Mouse (Mus musculus) myocyte (in vitro differentiated cells): ENCODE data around the gene Gm28635. TPM values are rescaled to one million over a fixed set of nuclear protein-coding genes. Genes with fewer than 3 reads are reported as not detected.
A peak's percentile ranks its signal among the peaks of the same experiment; 100 is the strongest.
"Not testable (repeated sequence)": the region's sequence is repeated elsewhere in the genome, so short reads cannot be mapped to it uniquely, and the experiment has no call there.

Experiments used
- H3K27me3 ChIP-seq: one replicate; pipeline ENCODE4 v1.6.1; 2011; ENCODE audit not compliant: control insufficient read depth, insufficient read depth, insufficient read length
- H3K36me3 ChIP-seq: one replicate; pipeline ENCODE4 v1.6.1; 2011; ENCODE audit not compliant: control insufficient read depth, insufficient read depth
- H3K4me2 ChIP-seq: one replicate; pipeline ENCODE4 v1.6.1; 2011; ENCODE audit warnings: low read depth, control low read depth
- H3K4me3 ChIP-seq: one replicate; pipeline ENCODE4 v1.5.1; 2011; ENCODE audit warnings: mild to moderate bottlenecking, control low read depth, moderate library complexity
- H3K79me2 ChIP-seq: one replicate; pipeline ENCODE4 v1.6.1; 2011; ENCODE audit not compliant: control insufficient read depth, insufficient read depth
- H3ac ChIP-seq: one replicate; pipeline ENCODE4 v1.6.1; 2011; ENCODE audit not compliant: control insufficient read depth, insufficient read length
- CEBPB ChIP-seq: IDR thresholded peaks from 2 replicates; pipeline ENCODE4 v1.6.1; 2011; ENCODE audit warnings: mild to moderate bottlenecking, moderate library complexity; ENCODE audit not compliant: poor library complexity, insufficient read depth, severe bottlenecking
- E2F4 ChIP-seq: IDR thresholded peaks from one replicate; pipeline ENCODE4 v1.6.1; 2011; ENCODE audit warnings: mild to moderate bottlenecking, control low read depth, moderate library complexity; ENCODE audit not compliant: insufficient read depth
- MAX ChIP-seq: IDR thresholded peaks from one replicate; pipeline ENCODE4 v1.6.1; 2011; ENCODE audit warnings: low read depth, mild to moderate bottlenecking, control low read depth
- MYOD1 ChIP-seq, 3 experiments: IDR thresholded peaks; one replicate each; pipeline ENCODE4 v1.6.1; 2011; ENCODE audit warnings: control low read depth in 2 of 3, low read depth in 2 of 3, mild to moderate bottlenecking in 2 of 3, moderate library complexity in 1 of 3; ENCODE audit not compliant: insufficient read length in 2 of 3, control insufficient read depth in 1 of 3
- MYOG ChIP-seq, 3 experiments: IDR thresholded peaks; one replicate each; pipeline ENCODE4 v1.6.1; 2011; ENCODE audit warnings: control low read depth in 2 of 3, low read depth in 2 of 3, mild to moderate bottlenecking in 2 of 3; ENCODE audit not compliant: insufficient read length in 2 of 3, control insufficient read depth in 1 of 3, insufficient read depth in 1 of 3
- POLR2A ChIP-seq: IDR thresholded peaks from one replicate; pipeline ENCODE4 v1.6.1; 2011; ENCODE audit warnings: low read depth, mild to moderate bottlenecking, control low read depth, moderate library complexity; ENCODE audit not compliant: insufficient read length
- POLR2AphosphoS2 ChIP-seq: IDR thresholded peaks from one replicate; pipeline ENCODE4 v1.6.1; 2011; ENCODE audit warnings: low read depth, control low read depth; ENCODE audit not compliant: insufficient read length
- REST ChIP-seq: IDR thresholded peaks from one replicate; pipeline ENCODE4 v1.6.1; 2011; ENCODE audit warnings: mild to moderate bottlenecking, control low read depth, moderate library complexity; ENCODE audit not compliant: insufficient read depth, insufficient read length
- SRF ChIP-seq: IDR thresholded peaks from one replicate; pipeline ENCODE4 v1.6.1; 2011; ENCODE audit warnings: low read depth; ENCODE audit not compliant: control insufficient read depth, insufficient read length
- TCF12 ChIP-seq: IDR thresholded peaks from one replicate; pipeline ENCODE4 v1.6.1; 2011; ENCODE audit warnings: mild to moderate bottlenecking, control low read depth; ENCODE audit not compliant: poor library complexity, insufficient read depth, severe bottlenecking
- TCF3 ChIP-seq: IDR thresholded peaks from one replicate; pipeline ENCODE4 v1.6.1; 2011; ENCODE audit warnings: low read depth, control low read depth; ENCODE audit not compliant: insufficient read length
- USF1 ChIP-seq: IDR thresholded peaks from one replicate; pipeline ENCODE4 v1.6.1; 2011; ENCODE audit warnings: low read depth, mild to moderate bottlenecking, control low read depth, moderate library complexity
- polyA plus RNA-seq: library from polyadenylated mRNA; unstranded; fragments of >200 nt; fragmentation: generic; extraction: Trizol; gene quantifications from one replicate; pipeline ENCODE4 v1.2.1, GENCODE M21; 2012; ENCODE audit warnings: missing spikeins

Gene Gm28635
- polyA plus RNA-seq, 1 experiment: not detected

DNA sequence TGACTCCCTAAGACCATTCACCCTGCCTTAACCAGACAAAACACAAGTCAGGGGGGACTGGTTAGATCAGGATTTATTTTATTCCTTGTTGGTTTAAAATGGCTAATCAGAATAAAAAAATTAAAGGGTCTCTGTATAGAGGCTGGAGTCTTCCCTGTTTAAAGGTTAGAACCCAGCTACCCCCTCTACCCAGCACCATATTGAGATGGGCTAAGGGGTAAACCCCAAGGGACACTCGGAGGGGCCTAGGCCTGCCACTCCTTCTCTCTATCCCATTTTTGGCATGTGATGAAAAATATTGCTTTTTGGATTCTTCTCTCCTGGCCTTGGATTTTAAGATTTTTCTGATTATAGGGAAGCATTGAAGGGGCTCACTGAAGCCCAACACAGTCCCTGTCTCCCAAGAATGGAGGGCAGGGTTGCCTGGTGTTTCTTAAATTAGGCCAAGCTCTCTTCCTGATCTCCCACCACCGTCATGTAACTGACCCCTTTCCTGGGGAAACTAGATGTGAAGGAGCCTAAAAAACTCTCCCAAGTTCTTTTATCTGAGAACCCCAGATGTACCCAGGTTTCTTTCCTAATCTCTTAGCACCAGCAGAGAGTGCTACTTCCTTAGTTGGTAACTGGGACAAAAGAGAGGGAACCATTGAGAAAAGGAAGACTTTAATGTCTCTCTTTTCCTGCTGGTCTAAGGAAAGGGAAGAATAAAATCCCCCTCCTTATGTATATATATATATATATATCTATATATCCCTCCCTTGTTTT is 10.4 kb upstream of the Gm28635 start:
- no peaks in the 10 kb centered on the region for H3K79me2 ChIP-seq
- no peak for TF ChIP-seq TCF3
- TF ChIP-seq MYOG (IDR thresholded peaks at IDR 0.05; ENCODE audit: control insufficient read depth in 1 of 3, insufficient read depth in 1 of 3, insufficient read length in 2 of 3, low read depth in 2 of 3): no peak
- no peak for TF ChIP-seq POLR2AphosphoS2
- no peak for TF ChIP-seq CEBPB
- no peak for TF ChIP-seq POLR2A
- TF ChIP-seq SRF: no peak
- TF ChIP-seq REST: no peak
- TF ChIP-seq E2F4: no peak
- TF ChIP-seq MYOD1 (IDR thresholded peaks at IDR 0.05; ENCODE audit: control insufficient read depth in 1 of 3, insufficient read length in 2 of 3, low read depth in 2 of 3): no peak
- TF ChIP-seq MAX: no peak
- no peak for TF ChIP-seq USF1
- no peak for TF ChIP-seq TCF12

DNA sequence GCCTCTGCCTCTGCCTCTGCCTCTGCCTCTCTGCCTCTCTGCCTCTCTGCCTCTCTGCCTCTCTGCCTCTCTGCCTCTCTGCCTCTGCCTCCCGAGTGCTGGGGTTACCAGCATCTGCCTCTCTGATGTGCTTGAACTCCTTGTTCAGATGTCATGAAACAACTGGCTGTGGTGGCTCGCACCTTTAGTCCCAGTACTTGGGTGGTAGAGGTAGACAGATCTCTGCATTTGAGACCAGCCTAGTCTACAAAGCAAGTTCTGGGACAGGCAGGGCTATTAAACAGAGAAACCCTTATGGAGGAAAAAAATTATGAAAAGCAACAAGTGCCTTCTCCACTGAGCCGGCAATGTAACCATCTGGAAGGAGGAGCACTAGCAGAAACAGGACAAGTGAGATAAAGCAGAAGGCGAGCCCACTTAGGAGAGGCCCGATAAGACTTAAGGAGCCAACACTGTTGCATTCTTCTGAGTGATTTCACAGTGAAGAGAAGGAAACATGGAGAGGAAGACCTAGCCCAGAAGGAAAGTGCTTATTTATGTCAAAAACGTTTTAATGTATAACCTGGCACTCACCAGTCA is 4.9 kb upstream of the Gm28635 start:
- H3K27me3 ChIP-seq: no peaks in the 10 kb centered on the region
- peaks cover 20% of the 10 kb centered on the region for H3K36me3 ChIP-seq
- no peak overlapping the region for H3K4me3 ChIP-seq
- no peak overlapping the region for H3ac ChIP-seq
- no peak for TF ChIP-seq CEBPB
- TF ChIP-seq REST: no peak
- no peak for TF ChIP-seq TCF12
- no peak for TF ChIP-seq USF1
- TF ChIP-seq MYOD1 (IDR thresholded peaks at IDR 0.05; ENCODE audit: control insufficient read depth in 1 of 3, insufficient read length in 2 of 3, low read depth in 2 of 3): no peak
- TF ChIP-seq POLR2A: no peak
- H3K4me2 ChIP-seq: no peak overlapping the region
- peaks cover 17% of the 10 kb centered on the region for H3K79me2 ChIP-seq

More for the DNA sequence above, 10.4 kb upstream of the Gm28635 start:
- Histone ChIP-seq H3ac (no peak overlapping the region), H3K4me3 (no peak overlapping the region), H3K27me3 (no peaks in the 10 kb centered on the region), H3K36me3 (peaks cover 69% of the 10 kb centered on the region), H3K4me2 (no peak overlapping the region)

DNA sequence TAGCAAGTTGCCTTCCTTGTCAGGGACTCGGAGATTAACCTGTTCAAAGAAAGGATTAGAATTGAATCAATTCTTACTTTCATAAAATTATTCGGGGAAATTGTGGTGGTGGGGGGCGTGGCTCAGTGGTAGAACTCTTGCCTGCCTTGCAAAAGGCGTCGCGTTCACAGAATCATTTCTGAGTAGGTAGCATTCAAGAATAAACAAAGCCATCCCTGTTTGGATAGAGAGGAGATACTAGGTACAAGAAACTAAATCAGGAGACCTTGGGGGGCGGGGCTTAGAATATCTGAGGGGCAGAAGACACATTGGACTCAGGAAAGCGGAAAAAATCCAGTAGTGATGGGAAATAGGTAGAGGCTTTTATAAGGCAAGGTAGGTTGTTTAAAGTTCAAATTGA is 1.2 kb upstream of the Gm28635 start, which contains the start of gene Tmx2:
Tmx2 (minus strand) TSS at position 125 of the 400 bp plus-strand sequence.
- H3ac ChIP-seq: peak within 1 kb of the TSS; percentile 26
- peaks cover 31% of the 10 kb centered on the region for H3K79me2 ChIP-seq
- H3K4me2 ChIP-seq: peak within 1 kb of the TSS; percentile 87
- no peaks in the 10 kb centered on the region for H3K36me3 ChIP-seq
- H3K27me3 ChIP-seq: no peaks in the 10 kb centered on the region
- TF ChIP-seq USF1 (no peak), SRF (no peak), MYOG (IDR thresholded peaks at IDR 0.05; ENCODE audit: control insufficient read depth in 1 of 3, insufficient read depth in 1 of 3, insufficient read length in 2 of 3, low read depth in 2 of 3) (no peak), POLR2AphosphoS2 (no peak), POLR2A (no peak), CEBPB (no peak), E2F4 (no peak), MAX (no peak), MYOD1 (IDR thresholded peaks at IDR 0.05; ENCODE audit: control insufficient read depth in 1 of 3, insufficient read length in 2 of 3, low read depth in 2 of 3) (no peak)
- peak within 1 kb of the TSS; percentile 61 for H3K4me3 ChIP-seq

DNA sequence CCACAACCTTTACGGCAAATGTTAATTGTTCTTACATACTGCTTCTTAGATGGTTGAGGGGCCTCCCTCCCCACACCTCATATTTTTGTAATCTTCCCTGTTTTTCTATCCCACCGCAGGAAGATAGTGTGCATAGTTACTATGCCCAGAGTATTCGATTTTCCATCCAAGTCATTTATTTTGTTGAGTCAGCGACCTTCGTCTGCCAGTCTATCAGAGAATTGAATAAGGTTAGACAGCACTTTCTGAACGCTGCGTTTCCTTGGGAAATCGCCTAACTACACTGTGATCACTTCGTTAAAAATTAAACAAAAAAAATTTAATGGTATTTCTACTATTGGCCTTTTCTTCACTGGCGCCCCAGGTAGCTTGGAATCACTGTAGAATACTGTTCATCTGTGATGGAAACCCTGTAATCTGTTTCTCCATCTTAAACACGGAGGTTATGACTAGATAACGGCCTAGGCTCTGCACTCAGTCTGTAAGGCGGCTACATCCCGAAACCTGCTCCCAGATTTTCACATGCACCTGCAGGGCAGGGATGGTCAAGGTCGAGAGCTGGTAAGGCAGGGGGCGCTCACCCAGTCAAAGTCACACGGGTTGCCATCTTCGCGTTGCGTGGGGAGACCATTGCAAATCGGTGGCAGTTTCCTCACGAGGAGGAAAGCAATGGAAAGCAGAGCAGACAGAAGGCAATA is 422 bp downstream of the Gm28635 start:
- peak overlapping the region; percentile 26 for H3ac ChIP-seq
- no peaks in the 10 kb centered on the region for H3K27me3 ChIP-seq
- peaks cover 31% of the 10 kb centered on the region for H3K79me2 ChIP-seq
- peak overlapping the region; percentile 89 for H3K4me2 ChIP-seq
- H3K36me3 ChIP-seq: peaks cover 10% of the 10 kb centered on the region
- no peak for TF ChIP-seq REST
- no peak for TF ChIP-seq TCF3
- peak overlapping the region; percentile 61 for H3K4me3 ChIP-seq

DNA sequence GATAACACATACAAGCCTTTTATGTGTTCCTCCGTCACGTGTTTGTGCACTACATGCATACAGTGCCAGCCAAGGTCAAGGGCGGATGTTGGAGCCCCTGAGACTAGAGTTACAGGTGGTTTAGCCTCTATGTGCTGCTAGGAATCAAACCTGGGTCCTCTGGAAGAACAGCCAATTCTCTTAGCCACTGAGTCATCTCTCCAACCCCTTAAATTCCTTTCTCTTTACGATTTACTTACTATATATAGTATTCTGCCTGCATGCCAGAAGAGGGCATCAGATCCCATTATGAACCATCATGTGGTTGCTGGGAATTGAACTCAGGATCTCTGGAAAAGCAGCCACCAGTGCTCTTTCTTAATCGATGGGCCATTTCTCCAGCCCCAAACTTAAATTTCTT is 6.3 kb downstream of the Gm28635 start:
- not testable (repeated sequence) for H3ac ChIP-seq, H3K4me2 ChIP-seq, H3K27me3 ChIP-seq
- peak overlapping the region; percentile 92 for H3K4me3 ChIP-seq
- H3K79me2 ChIP-seq: peaks cover 19% of the 10 kb centered on the region
- peaks cover 12% of the 10 kb centered on the region for H3K36me3 ChIP-seq
